ENCODE assay signal across 8 mouse cellular contexts in genomic region chr14:47298408-47298792, GRCm38 (mm10). TPM values are rescaled to one million over a fixed set of nuclear protein-coding genes. Genes with fewer than 3 reads are reported as not detected.
DNase-seq lines count a peak whose midpoint lies in the region; ATAC-seq and TF ChIP-seq lines count a peak whose summit lies in the region.

No protein-coding gene starts in this region.

- DNase-seq in frontal cortex, postnatal 25 days (ENCODE audit: low spot score in 2 of 2): no peak
- peak; percentile 39 for DNase-seq in limb, embryonic 14.5 days (ENCODE audit: low spot score)
- DNase-seq in ovary, postnatal 10 days (ENCODE audit: low spot score): no peak
- no peak for DNase-seq in adrenal gland, adult 8-10 months

- peak overlapping the region; percentile 84 for H3K27ac ChIP-seq in embryonic fibroblast, embryonic 13.5 days (ENCODE audit: insufficient read depth, low read length)
- H3K27ac ChIP-seq in limb, embryonic 14.5 days (replicated peaks; ENCODE audit: low read depth, low read length): peak overlapping the region; percentile 96
- H3K27ac ChIP-seq in stomach, embryonic 14.5 days (ENCODE audit: low read length): peak overlapping the region; percentile 95

- ATAC-seq in frontal cortex, adult (ENCODE audit: low TSS enrichment): peak; percentile 21; the same call in 1 of the 2 replicates
- peak; percentile 78 for ATAC-seq in limb, embryonic 14.5 days (ENCODE audit: low FRiP score, low read depth)
- ATAC-seq in stomach, embryonic 14.5 days (ENCODE audit: insufficient number of reproducible peaks, insufficient read depth, low FRiP score, low read depth): peak; percentile 73

- no peak for TF ChIP-seq POLR2A in embryonic fibroblast, embryonic 13.5 days (IDR thresholded peaks at IDR 0.05; ENCODE audit: low read depth, low read length)
- no peak for TF ChIP-seq POLR2A in limb, embryonic 14.5 days (IDR thresholded peaks at IDR 0.05; ENCODE audit: borderline replicate concordance, extremely low read depth, insufficient read depth, insufficient read length)

- WGBS in limb, embryonic 14.5 days: under 1% methylated on average over 22 of the region's 38 CpGs
- WGBS in stomach, embryonic 14.5 days: 1% methylated on average over 35 of the region's 38 CpGs

- H3K79me2 ChIP-seq in C2C12 (ENCODE audit: control insufficient read depth, insufficient read depth): peaks cover 58% of the 10 kb centered on the region

- peak overlapping the region; percentile 99 for H3K9ac ChIP-seq in limb, embryonic 14.5 days (ENCODE audit: low read depth, low read length, severe bottlenecking)
- peak overlapping the region; percentile 98 for H3K9ac ChIP-seq in stomach, embryonic 14.5 days (replicated peaks; ENCODE audit: low read depth, low read length)

- H3K27me3 ChIP-seq in C2C12 (ENCODE audit: control insufficient read depth, insufficient read depth, insufficient read length): no peaks in the 10 kb centered on the region
- no peaks in the 10 kb centered on the region for H3K27me3 ChIP-seq in limb, embryonic 14.5 days (ENCODE audit: control insufficient read depth, insufficient read depth, low read length)
- no peaks in the 10 kb centered on the region for H3K27me3 ChIP-seq in stomach, embryonic 14.5 days (ENCODE audit: control insufficient read depth, insufficient read depth, low read length)

- peaks cover 2% of the 10 kb centered on the region for H3K4me1 ChIP-seq in embryonic fibroblast, embryonic 13.5 days (ENCODE audit: control insufficient read depth, insufficient read depth, low read length)
- H3K4me1 ChIP-seq in limb, embryonic 14.5 days (ENCODE audit: control insufficient read depth, insufficient read depth, low read length): peaks cover 12% of the 10 kb centered on the region
- H3K4me1 ChIP-seq in stomach, embryonic 14.5 days (ENCODE audit: control insufficient read depth, insufficient read depth, low read length): peaks cover 9% of the 10 kb centered on the region

- no peaks in the 10 kb centered on the region for H3K9me3 ChIP-seq in limb, embryonic 14.5 days (ENCODE audit: control insufficient read depth, low read length)
- H3K9me3 ChIP-seq in stomach, embryonic 14.5 days (ENCODE audit: control insufficient read depth, low read depth, low read length): no peaks in the 10 kb centered on the region

- peaks cover 25% of the 10 kb centered on the region for H3K36me3 ChIP-seq in C2C12 (ENCODE audit: control insufficient read depth, insufficient read depth)
- H3K36me3 ChIP-seq in limb, embryonic 14.5 days (ENCODE audit: control insufficient read depth, insufficient read depth, low read length): peaks cover 4% of the 10 kb centered on the region; the same call in 1 of the 2 replicates
- peaks cover 5% of the 10 kb centered on the region; the same call in 1 of the 2 replicates for H3K36me3 ChIP-seq in stomach, embryonic 14.5 days (ENCODE audit: control insufficient read depth, insufficient read depth, low read length)

- H3ac ChIP-seq in C2C12 (ENCODE audit: control insufficient read depth, insufficient read length, low read depth): peak overlapping the region; percentile 100

- H3K4me2 ChIP-seq in limb, embryonic 14.5 days (replicated peaks; ENCODE audit: low read depth, low read length, severe bottlenecking): peak overlapping the region; percentile 55
- peak overlapping the region; percentile 67 for H3K4me2 ChIP-seq in stomach, embryonic 14.5 days (replicated peaks; ENCODE audit: low read depth, low read length)

- H3K79me3 ChIP-seq in C2C12 (ENCODE audit: low read depth): peaks cover 48% of the 10 kb centered on the region

- H3K4me3 ChIP-seq in C2C12 (ENCODE audit: insufficient read depth, poor library complexity, severe bottlenecking): peak overlapping the region; percentile 94
- H3K4me3 ChIP-seq in embryonic fibroblast, embryonic 13.5 days (ENCODE audit: insufficient read depth, low read length): peak overlapping the region; percentile 89
- H3K4me3 ChIP-seq in limb, embryonic 14.5 days (replicated peaks; ENCODE audit: low read length): peak overlapping the region; percentile 99
- peak overlapping the region; percentile 97 for H3K4me3 ChIP-seq in stomach, embryonic 14.5 days (ENCODE audit: low read depth, low read length)

- TF ChIP-seq CTCF in C2C12 (IDR thresholded peaks at IDR 0.05; ENCODE audit: control insufficient read depth, insufficient read depth, insufficient read length): no peak
- TF ChIP-seq CTCF in embryonic fibroblast, embryonic 13.5 days (IDR thresholded peaks at IDR 0.05; ENCODE audit: borderline replicate concordance, insufficient read depth, low read length): no peak

TF ChIP-seq in C2C12, 6 proteins besides CTCF, POLR2A, EP300 and RAD21:
- TF ChIP-seq CEBPB (IDR thresholded peaks at IDR 0.05; ENCODE audit: low read depth) (no peak), MYOD1 (IDR thresholded peaks at IDR 0.05; ENCODE audit: control insufficient read depth, insufficient read length, low read depth) (no peak), USF1 (IDR thresholded peaks at IDR 0.05; ENCODE audit: low read depth) (no peak), FOSL1 (IDR thresholded peaks at IDR 0.05; ENCODE audit: insufficient read depth, low read length, poor library complexity, severe bottlenecking) (no peak), MYOG (IDR thresholded peaks at IDR 0.05; ENCODE audit: control insufficient read depth, extremely low read depth, insufficient read length) (no peak), MAX (IDR thresholded peaks at IDR 0.05) (no peak)

RNA-seq across cellular contexts. Expression of gene Mapk1ip1l, which starts 0.3 kb away (rescaled TPM):
- polyA plus RNA-seq in C2C12 (2012; fragmentation: generic; extraction: Trizol): 42.8 TPM
- 103 and 112 TPM in 2 replicates for polyA plus RNA-seq in embryonic fibroblast, embryonic 13.5 days (2011; ENCODE audit: insufficient read length, low read depth, missing spikeins)
- polyA plus RNA-seq in limb, embryonic 14.5 days (2012; rRNA removed): 62.6 and 72.1 TPM in 2 replicates
- polyA plus RNA-seq in limb, embryonic 14.5 days (2014; fragmentation: Nextera tagmentation; extraction: Ambion mirVana): 74.6 and 76.1 TPM in 2 replicates
- polyA plus RNA-seq in stomach, embryonic 14.5 days (2014; fragmentation: Nextera tagmentation; extraction: Ambion mirVana): 81.6 and 84.3 TPM in 2 replicates
- total RNA-seq in adrenal gland, adult 8-10 months (2022): 10 to 100 TPM; 68.5 to 86.6 (median 83.1) TPM

RNA-seq across cellular contexts. Expression of gene Socs4, which starts 21.7 kb away (rescaled TPM):
- 3.0 TPM for polyA plus RNA-seq in C2C12 (2012; fragmentation: generic; extraction: Trizol)
- polyA plus RNA-seq in embryonic fibroblast, embryonic 13.5 days (2011; ENCODE audit: insufficient read length, low read depth, missing spikeins): 33.3 and 39.7 TPM in 2 replicates
- 7.5 and 7.6 TPM in 2 replicates for polyA plus RNA-seq in limb, embryonic 14.5 days (2012; rRNA removed)
- polyA plus RNA-seq in limb, embryonic 14.5 days (2014; fragmentation: Nextera tagmentation; extraction: Ambion mirVana): 4.0 and 4.7 TPM in 2 replicates
- 5.3 and 6.0 TPM in 2 replicates for polyA plus RNA-seq in stomach, embryonic 14.5 days (2014; fragmentation: Nextera tagmentation; extraction: Ambion mirVana)
- 10 to 100 TPM; 19.8 to 21.7 (median 20.8) TPM for total RNA-seq in adrenal gland, adult 8-10 months (2022)

RNA-seq across cellular contexts. Expression of gene Wdhd1, which starts 21.7 kb away (rescaled TPM):
- 12.4 TPM for polyA plus RNA-seq in C2C12 (2012; fragmentation: generic; extraction: Trizol)
- 22.9 and 23.0 TPM in 2 replicates for polyA plus RNA-seq in embryonic fibroblast, embryonic 13.5 days (2011; ENCODE audit: insufficient read length, low read depth, missing spikeins)
- polyA plus RNA-seq in limb, embryonic 14.5 days (2012; rRNA removed): 22.0 and 29.6 TPM in 2 replicates
- 22.9 and 26.2 TPM in 2 replicates for polyA plus RNA-seq in limb, embryonic 14.5 days (2014; fragmentation: Nextera tagmentation; extraction: Ambion mirVana)
- polyA plus RNA-seq in stomach, embryonic 14.5 days (2014; fragmentation: Nextera tagmentation; extraction: Ambion mirVana): 36.5 and 39.0 TPM in 2 replicates
- 1 to 10 TPM; 2.1 to 4.8 (median 2.6) TPM for total RNA-seq in adrenal gland, adult 8-10 months (2022)

Comparison
In these comparisons a context has a peak if more than half of its experiments do, and no peak if none do; other contexts are left out.
1. ATAC-seq: peak in every context shown above with its lines; median percentile 78 in limb, embryonic 14.5 days; 73 in stomach, embryonic 14.5 days; 21 in frontal cortex, adult.